Mouse (Mus musculus): ENCODE results near the gene Nudcd3.

The Nudcd3 gene

DNA sequence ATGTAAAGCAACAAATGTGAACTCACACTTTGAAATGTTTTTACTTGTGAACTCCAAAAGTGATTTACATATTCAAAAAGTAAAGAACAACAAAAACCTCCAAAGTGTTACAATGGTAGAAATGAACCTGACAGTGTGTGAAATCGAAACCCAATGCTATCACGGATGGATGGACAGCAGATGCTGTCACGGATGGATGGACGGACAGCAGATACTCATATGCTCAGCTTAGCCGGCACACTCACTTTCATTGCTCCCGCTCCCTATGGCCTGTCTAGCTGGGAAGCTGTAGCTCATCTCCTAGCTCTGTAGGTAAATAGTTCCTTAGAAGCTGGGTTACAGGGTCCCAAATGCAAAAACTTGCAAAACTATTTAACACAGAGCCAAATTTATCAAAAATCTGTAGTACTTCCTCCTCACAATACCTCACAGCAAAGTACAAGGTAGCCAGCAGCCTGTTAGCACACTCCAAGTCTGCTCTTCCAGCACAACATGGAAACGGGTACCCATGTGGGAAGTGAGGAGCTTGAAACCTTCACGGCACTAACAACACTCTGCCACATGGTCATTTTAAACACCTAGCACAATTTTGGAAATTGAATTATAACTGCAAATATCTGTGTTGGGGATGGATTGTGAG lies 22.3 kb downstream of the Nudcd3 start:
- no peak for DNase-seq

DNA sequence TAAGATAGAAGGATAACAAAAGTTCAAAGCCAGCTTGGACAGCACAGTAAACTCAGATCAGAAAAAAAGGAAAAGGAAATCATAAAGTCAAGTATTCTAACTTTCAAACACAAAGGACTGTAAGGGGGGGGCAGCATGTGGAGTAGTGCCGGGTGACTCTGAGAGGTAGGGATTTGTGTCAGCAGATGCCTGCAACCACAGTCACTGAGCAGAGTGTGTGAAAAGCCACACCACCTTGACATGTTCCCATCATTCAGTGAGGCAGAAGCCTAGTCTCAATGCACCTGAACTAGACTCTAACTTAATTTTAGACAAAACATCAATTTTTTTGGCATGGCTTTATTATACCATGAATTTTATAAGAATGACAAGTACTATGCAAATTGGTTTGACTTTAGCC lies 24.7 kb downstream of the Nudcd3 start:
- no peak for DNase-seq

DNA sequence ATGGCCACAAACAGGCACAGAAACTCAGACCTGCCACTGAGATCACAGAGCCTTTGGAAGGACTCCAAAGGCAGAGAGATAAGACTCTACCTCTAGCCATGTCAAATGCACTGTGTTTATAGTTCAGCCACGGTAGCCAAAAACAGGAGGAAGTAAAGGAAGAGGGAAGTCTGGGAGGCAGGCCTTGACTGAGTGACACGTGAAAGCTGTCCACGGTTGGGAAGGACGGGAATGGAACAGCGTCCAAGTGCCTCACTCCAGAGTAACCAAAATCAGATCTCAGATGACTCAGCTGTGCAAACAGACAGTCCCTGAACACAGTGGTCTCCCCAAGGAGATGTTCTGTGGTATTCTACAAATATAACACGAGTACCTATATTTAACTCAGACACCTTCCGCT lies 25.5 kb downstream of the Nudcd3 start:
- DNase-seq: no peak

DNA sequence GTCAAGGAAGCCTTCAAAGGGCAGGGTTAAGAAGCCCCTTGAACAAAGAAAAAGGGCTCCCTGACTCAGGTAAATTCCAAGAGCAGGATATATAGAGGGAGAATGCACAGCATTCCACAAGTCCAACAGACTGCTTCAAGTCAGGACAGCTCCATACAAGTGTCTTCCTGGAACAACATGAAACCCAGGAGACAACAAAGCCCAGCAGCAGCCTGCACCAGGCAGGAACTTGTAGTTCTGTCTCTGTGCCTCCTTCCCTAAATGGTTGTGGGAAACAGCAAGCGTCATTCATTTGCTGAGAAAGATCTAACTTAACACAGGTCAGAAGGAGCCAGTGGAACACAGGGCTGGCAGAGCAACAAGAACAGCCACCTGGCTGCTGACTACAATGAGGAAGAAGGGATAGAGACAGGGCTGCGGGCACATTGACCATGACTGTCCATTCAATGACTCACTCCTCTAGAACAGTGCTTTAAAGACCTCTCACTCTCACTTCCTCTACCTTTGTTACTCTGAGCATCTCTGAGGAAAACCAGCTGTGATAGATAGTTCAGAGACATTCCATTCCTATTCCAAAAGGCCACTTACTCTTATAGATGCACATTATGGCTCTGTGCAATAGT lies 31.1 kb downstream of the Nudcd3 start:
- no peak for DNase-seq

DNA sequence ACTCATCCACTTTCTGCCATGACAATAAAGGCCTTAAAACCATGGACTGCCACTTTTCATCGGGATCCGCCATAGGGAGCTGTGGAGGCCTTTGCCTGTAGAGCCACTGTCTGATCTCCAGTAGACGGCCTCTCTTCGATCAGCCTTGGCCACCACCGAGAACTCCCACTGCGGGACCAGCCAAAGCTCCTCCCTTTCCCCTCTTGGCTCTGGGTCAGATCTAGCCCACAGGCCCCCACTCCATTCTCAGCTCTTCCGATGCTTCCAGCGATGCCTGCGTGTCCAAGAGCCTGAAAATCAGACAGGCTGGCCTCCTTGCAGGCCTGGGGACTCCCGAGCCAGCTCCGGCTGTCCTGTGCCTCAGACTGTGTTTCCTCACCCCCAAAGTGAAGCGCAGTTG lies 33.9 kb downstream of the Nudcd3 start:
- no peak for DNase-seq

DNA sequence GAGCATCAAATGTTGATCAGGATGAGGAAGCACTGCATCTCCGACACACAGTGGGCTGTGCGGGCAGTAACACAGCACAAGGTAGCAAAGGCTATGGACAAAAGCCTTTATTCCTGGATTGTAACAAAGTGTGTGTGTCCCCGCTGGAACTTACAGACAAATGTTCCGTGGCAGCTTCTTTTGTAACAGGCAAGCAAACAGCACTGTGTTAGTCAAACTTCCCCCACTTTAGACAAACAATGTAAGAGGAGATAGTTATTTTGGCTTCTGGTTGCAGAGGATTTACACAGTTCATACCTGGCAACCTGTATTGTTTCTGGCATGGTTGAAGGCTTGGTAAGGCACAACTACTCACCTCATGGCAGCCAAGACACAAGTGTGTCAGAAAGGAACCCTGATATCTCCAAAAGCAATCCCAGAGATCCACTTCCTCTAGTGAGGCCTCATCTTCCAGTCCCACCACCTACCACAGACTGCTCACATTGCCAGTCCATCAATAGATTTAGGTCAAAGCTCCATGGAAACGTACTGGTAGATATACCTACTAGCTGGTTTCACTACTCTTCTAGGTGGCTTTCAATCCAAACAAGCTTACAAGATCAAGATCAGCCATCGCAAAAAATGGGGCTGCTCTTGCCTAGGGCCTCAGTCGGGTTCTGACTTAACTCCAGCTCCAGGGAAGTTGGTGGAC lies 34.7 kb downstream of the Nudcd3 start:
- no peak for DNase-seq

DNA sequence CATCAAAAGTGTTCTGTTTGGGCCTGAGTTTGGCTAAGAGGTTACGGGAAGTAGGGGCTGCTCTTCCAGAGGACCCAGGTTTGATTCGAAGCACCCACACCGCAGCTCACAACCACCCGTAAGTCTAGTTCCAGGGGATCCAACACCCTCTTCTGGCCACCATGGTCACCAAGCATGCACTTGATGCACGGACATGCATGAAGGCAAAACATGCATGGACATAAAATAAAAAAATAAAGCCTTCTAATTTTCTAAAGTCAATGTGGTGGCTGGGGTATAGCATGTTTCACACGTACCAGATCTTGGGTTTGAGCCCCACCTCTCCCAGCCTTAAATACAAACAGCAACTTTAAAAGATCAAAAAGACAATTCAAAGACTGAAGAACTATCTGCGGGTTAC lies 35.4 kb downstream of the Nudcd3 start:
- no peak for DNase-seq

DNA sequence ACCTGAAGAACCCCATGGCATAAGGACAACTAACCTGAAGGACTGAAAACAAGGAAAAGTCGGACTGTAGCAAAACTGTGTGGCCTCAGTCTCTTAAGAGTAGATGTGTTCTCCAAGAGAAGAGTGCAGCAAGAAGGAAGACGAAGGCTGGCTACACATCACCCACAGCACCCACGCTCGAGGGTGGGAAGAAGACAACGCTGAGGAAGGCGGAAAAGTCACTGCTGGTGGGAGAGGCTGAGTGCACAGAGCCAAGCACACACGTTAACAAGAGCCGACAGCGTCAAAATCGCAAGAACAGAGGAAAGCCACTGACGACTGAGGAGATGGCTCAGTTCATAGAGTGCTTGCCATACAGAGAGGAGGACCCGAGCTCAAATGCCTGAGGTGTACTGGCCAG lies 36.5 kb downstream of the Nudcd3 start:
- DNase-seq: no peak

DNA sequence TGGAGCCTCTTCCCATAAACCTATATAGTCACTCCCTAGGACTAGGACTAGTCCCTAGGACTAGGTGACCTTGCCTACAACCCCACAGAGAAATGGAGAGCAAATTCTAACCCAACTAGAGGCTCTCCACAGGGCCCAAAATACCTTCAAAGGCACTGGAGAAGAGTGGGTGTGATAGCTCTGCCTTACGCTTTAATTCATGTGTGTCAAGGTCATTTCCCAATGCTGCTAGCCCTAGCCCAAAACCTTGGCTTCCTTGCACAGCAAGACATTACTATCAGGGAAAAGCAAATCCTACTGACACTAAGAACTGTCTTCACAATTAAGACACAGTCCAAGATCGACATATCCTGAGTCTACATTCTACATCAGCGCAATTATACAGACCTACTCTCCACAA lies 37.2 kb downstream of the Nudcd3 start:
- DNase-seq: no peak

DNA sequence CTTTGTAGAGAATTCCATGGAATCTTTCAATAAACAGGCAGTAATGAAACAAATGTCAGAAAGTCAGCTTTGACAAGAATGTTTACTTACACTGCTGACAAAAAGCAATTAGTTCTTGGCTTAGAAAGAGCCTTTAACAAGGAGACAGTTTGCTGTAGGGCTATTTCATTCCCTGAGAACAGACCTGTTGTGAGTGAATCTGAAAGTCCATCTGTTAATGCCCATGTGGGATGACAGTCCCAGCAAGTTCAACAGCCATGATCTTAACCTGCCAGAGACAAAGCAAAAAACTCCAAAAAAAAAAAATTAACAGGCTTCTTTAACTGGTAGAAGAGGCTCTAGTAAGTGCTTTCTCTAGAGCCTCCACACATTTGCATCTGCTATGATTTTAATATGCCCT lies 38.7 kb downstream of the Nudcd3 start:
- DNase-seq: no peak

DNA sequence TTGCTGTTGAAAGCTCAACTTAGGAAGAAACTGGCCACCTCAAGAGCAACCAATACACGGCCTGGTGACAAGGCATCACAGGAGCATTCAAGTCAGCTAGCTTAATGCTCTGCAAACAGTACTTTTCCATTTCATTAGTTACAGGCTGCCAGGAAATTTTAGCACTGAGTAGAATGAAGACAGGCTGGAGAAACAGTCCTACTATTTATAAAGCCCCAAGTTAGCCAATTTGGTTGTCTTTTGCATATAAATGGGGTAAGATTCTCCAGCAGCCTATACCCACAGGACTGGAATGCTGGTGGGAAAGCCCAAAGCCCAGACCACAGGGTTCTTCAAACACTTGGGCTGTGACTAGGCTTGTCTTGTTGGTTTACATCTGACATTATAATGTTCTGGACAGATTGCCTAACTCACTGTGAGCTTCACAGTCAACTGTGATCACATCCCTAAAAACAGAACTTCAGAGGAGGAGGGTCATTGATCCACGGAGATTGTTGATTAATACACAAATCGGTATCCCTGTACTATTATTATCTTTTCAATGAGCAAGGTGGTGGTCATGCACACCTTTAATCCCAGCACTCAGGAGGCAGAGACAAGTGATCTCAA lies 39.4 kb downstream of the Nudcd3 start:
- no peak for DNase-seq

DNA sequence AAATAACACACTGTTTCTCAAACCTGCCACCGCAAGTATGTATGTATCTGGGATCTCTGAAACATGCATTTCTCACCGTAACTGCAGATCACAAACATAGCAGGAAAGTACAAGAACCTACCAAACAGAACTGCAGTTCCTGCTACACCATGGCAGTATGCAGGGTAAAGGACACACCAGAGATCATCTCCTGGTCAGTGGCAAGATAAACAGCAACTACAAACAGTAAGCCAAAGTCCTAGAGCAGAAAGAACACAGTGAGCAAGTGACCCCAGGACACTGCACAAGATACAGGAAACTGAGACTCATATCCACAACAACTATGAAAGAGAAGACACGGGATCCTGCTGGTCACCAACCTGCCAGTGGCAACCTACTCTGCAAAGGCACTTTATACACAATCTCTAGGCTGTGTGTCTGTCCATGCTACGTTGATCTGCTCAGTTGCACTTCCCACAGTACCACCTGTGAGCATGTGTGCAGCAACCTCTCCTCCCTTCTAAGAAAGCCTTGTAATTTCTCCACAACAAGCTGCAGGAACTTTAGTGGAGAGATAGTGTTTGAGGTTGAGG lies 40.4 kb downstream of the Nudcd3 start:
- DNase-seq: no peak

DNA sequence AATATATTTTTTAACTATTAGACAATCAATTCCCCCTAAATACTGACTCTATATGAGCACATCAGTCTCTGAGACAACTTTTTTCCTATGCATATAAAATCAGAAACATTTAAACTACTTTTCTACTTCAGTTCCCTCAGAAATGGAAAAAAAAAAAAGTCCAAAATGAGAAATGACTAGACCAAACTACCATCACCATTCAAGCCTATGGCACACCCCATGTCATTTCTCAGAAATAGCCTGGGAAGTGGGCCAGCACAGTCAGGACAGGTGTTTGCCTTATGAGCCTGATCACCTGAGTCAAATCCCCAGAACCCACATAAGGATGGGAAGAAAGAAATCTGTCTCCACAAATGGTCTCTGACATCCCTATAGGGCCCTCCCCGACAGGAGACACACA lies 41.7 kb downstream of the Nudcd3 start:
- DNase-seq: no peak

DNA sequence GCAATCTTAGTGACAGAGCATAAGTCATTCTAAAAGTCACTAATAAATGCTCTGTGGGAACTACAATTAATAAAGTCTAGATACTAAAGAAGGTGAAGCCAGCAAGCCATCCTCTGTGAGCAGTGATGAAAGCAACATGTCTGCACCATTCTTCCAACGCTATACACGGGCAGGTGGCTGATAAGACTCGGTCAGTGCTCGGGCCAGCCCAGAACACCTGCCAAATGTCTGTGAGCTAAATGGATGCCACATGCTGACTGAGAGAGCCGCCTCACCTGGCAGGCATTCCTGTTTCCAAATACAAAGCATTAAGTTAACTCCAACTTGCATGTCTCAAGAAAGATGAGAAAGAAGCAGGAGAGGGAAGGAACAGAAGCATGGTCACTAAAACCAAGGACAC lies 43.1 kb downstream of the Nudcd3 start:
- no peak for DNase-seq

DNA sequence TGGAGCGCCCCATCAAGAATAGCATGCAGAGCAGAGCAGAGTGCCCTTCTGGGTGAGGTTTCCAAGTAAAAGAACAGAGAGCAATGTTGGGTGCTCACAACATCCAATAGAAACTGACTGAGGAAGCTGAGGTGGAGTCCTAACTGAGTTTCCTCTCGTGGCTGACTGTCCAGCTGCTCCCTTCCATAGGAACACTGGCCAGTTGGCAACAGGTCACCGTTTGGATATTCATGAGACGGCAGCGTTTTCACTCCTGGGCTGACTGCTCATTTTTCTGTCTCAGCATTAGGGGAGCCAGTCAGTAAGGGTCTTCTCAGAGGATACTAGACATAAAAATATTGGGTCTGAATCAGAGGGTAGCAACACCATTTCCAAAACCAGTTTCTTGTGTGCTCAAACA lies 43.6 kb downstream of the Nudcd3 start:
- DNase-seq: no peak

DNA sequence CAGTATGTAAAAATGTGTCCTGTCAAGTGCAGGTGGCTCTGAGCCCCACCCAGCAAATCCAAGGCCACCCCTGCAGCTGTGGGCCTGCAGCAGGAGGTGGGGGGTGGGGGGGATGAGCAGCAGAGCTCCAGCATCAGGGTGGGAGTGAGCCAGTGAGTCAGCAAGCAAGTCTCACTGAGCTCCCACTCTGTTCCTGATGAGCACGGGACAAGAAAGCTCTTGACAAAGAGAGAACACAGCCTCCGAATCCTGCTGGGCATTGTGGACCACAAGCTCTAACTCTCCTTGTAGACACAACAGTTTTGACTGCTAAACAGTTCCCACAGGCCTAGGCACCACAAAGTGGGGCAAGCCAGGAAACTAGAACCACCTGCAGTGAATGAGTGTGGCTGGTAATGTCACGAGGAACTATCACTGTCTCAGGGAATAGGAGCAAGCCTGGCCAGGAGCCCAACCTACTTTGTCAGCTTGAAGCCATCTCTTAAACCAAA lies 46.0 kb downstream of the Nudcd3 start:
- DNase-seq: peak in 1 of 2 experiments; percentile 20

DNA sequence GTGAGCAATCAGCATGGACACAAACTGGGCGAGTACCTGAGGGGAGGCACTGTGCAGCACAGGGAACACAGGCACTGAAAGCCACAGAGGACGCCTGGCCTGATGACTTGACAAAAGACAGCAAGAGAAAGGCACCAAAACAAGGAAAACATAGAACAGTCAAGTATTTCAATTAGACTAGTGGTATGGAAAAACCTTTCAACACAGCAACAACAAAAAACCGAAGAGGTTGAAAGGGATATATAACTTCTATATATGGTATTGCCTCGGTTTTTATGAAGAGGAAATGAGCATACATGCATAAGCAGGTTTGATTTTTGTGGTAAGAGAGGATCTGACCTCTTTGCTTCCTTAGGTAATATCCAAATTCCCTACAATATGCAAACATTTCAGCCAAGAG lies 47.4 kb downstream of the Nudcd3 start:
- DNase-seq: no peak

DNA sequence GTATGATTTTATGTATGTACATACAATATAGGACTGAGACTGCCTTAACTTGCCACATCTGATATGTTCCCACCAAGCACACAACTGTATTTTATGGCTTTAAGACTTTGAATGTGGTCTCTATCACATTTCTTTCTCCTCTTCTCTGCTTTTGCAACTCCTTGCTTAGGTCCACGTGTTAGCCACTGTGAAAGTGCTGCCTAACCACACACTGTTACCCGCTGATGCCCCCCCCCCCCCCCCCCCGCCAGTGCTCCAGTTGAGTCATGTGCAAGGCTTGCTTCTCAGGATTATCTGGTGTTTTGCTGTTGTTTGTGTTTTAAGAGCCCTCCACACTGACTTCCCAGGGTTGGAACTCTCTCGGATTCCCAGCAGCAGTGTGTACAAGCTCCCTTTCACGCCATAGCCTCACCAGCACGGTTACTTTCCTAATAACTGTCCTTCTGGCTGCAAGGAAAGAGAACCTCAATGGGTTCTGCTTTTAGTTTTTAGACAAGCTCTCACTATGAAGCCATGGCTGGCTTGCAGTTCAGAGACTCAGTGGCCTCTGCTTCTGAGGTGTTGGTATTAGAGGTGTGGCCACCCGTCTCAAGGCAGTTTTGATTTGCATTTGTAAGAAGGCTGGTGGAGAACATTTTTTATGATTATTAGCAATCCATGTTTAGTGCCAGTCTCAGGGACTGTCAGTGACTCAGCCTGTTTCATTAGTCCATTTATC lies 61.8 kb downstream of the Nudcd3 start:
- DNase-seq: no peak

DNA sequence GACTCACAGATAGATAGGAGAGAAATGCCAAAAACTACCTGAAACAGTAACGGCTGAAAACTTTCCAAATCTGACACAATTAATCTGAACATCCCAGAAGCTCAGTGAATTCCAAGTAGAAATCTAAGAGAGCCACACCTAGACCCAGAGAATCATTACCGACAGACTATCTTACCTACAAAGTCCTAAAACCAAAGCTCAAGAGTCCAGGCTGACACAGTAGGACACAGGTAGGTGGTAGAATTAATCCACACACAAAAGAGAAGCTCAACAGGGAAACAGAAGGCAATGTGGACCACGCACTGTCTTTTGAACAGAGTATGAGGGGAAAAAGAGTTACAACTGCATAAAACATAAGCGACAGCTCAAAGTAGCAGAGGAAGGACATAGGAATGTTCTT lies 67.3 kb downstream of the Nudcd3 start:
- no peak for DNase-seq

DNA sequence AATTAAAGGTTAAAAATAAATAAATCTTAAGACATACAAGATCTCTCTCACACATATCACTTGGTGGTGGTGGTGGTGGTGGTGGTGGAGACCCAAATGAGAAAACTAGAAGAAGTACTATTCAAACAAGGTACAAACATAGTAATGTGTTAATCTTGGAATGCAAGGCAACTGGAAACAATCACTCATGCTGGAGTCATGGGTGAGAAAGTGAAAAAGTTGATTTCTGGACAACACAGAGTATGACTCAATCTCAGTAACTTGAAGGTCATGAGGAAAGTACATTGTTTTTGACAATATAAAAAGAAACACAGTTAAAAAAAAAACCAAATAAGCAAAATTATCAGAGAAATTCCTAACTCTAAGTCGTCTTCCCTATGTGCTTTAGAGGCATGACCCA lies 69.6 kb downstream of the Nudcd3 start:
- no peak for DNase-seq

DNA sequence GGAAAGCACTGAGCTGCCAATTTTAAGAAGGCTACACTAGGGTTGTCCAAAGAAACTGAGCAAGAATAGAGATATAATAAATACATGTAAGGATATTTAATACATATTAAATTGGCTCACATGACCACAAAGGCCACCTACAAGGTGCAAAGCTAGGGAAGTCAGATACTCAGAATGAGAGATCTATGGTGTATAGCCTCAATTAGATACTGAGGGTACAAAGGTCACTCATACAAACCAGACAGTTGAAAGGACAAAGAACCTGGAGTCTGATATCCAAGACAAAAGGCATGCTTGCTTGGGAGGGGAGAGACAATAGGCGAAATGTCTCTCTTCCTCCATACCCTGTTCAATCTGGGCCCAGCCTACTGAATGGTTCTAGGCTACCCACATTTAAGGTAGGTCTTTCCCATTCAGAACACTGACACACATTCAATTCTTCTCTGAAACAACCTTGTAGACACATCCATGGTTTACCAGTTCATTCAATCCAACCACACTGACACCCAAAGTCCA lies 76.6 kb downstream of the Nudcd3 start:
- DNase-seq: no peak

DNA sequence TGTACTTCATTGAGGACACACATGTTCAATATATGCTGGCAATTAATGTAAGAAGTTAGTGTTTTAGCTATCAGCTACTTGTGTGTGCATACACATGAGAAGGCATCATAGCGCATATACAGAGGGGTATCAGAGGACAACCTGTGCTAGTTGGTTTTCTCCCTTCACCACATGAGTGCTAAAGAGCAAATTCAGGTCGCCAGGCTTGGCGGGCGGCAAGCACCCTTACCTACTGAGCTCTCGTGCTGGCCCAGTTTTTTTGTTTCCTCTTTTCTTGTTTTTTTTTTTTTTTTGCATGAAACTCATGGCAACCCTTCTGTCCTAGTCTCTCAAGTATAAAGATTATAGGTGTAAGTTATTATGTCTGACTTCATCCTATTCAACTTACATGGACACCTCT lies 77.6 kb downstream of the Nudcd3 start:
- DNase-seq: no peak

DNA sequence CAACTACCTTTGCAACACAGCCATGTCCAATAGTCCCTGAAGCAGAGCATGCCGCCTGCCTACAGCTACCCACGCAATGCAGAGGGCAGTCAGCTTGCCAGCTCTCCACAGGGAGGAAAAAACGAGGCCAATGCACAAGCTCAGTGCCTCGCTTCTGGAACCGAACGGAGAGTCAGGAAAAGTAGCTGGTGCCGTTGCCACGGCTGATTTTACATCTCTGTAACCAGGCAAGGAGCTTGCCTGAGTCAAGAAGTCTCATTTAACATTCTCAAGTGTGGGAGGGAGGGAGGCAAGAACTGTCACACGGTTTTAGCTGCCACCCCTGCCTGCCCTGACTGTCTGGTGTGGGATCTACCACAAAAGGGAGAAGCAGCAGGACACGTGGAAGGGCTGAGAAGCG lies 79.6 kb downstream of the Nudcd3 start:
- DNase-seq: no peak
